Comparison of ENCODE assay signal across 10 mouse cellular contexts in the genomic region with DNA sequence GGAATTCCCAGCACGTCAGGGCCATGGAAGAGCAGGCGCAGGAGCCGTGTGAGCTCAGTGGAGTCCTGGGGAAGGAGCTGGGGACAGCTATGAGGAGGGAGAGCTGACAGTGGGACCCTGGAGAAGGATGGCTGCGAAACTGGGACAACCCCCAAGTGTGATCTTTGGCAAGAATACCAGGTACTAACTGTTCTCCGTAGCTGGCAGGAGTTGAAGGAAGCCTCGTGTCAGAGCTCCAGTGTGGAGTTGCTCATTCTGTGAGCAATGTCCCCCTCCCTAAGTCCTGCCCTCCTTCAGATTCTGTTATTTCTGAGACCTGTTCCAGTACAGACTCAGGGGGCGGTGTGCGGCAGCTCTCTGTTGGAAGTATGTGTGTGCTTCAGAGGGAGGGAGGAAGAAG. TPM values are rescaled to one million over a fixed set of nuclear protein-coding genes. Genes with fewer than 3 reads are reported as not detected.
DNase-seq lines count a peak whose midpoint lies in the region; ATAC-seq lines count a peak whose summit lies in the region.
"Had no signal": no experiment of that assay in that cellular context is flagged by ENCODE, and none has a peak within 500 bp of the region (broad histone marks: within the 10 kb centered on the region; RNA-seq: fewer than 3 reads in every experiment).

No protein-coding gene starts in this region.

- no peak overlapping the region for H3K27ac ChIP-seq in liver, embryonic 12.5 days

- H3K4me3 ChIP-seq in liver, embryonic 12.5 days, result no peak overlapping the region

- no peak overlapping the region for H3K4me2 ChIP-seq in liver, embryonic 12.5 days

- no peaks in the 10 kb centered on the region for H3K36me3 ChIP-seq in liver, embryonic 12.5 days

- H3K27me3 ChIP-seq in liver, embryonic 12.5 days (replicated peaks), result no peaks in the 10 kb centered on the region

- H3K9me3 ChIP-seq in liver, embryonic 12.5 days (replicated peaks), result no peaks in the 10 kb centered on the region

- no peaks in the 10 kb centered on the region for H3K4me1 ChIP-seq in liver, embryonic 12.5 days

- intact Hi-C loops in heart, postnatal 36 days (cut with DNase I), result no loop called here

- no peak overlapping the region for H3K9ac ChIP-seq in liver, embryonic 12.5 days

- peak; percentile 26 to 46 for DNase-seq in cerebellum, postnatal 14 days
- DNase-seq in cerebellum, adult 8-10 months, result no peak
- DNase-seq in heart, postnatal 36 days, result peak; percentile 60 to 69
- peak; percentile 58 for DNase-seq in lung, postnatal 14 days
- no peak for DNase-seq in embryo, embryonic 11 days
- DNase-seq in ovary, postnatal 36 days (ENCODE audit: low spot score), result no peak
- DNase-seq: kidney, adult 2 months; thymus, adult 18-20 months had no signal

- ATAC-seq in frontal cortex, adult (ENCODE audit: low TSS enrichment), result peak; percentile 99
- ATAC-seq in liver, embryonic 12.5 days, result no peak

- WGBS in liver, embryonic 12.5 days (ENCODE audit: insufficient replicate concordance), result 60% methylated on average over 8 of the region's 8 CpGs

RNA-seq across cellular contexts. Expression of a gene that starts 36.9 kb away (rescaled TPM):
- 10 to 100 TPM; 19.7 to 20.8 TPM for total RNA-seq in heart, postnatal 36 days (2021)
- 1.7 and 2.1 TPM in 2 replicates for polyA plus RNA-seq in liver, embryonic 12.5 days (2016; fragmentation: Nextera tagmentation; extraction: Ambion mirVana)

Comparison
In these comparisons a context has a peak if more than half of its experiments do, and no peak if none do; other contexts are left out.
1. DNase-seq: peak in cerebellum, postnatal 14 days (2 of 2), heart, postnatal 36 days (2 of 2) and lung, postnatal 14 days (single experiment); none in cerebellum, adult 8-10 months (single experiment), embryo, embryonic 11 days (single experiment) and ovary, postnatal 36 days (single experiment).